Mouse (Mus musculus): ENCODE measurements around the gene En1. TPM values are rescaled to one million over a fixed set of nuclear protein-coding genes. Genes with fewer than 3 reads are reported as not detected.

En1 gene
- polyA plus RNA-seq, 2 experiments, result 0.01 TPM; not detected in 1

GRCm38 (mm10) chr1:120604431-120605142 is 2.4 kb downstream of the En1 start:
- TF ChIP-seq EP300 (IDR thresholded peaks at IDR 0.05; ENCODE audit: low read depth), result no peak
- no peak for TF ChIP-seq CTCF (IDR thresholded peaks at IDR 0.05; ENCODE audit: low read depth)
- 4% methylated on average over 30 of the region's 30 CpGs for WGBS (ENCODE audit: insufficient replicate concordance)
- no peak overlapping the region for H3K9ac ChIP-seq (replicated peaks)
- no peak overlapping the region for H3K4me3 ChIP-seq (ENCODE audit: insufficient read depth in 1 of 2, low read depth in 2 of 2, low read length in 2 of 2)
- H3K9me3 ChIP-seq (ENCODE audit: control insufficient read depth, low read length), result no peaks in the 10 kb centered on the region
- no peak overlapping the region for H3K27ac ChIP-seq
- no peaks in the 10 kb centered on the region for H3K4me1 ChIP-seq (replicated peaks; ENCODE audit: control insufficient read depth in 2 of 2, insufficient read depth in 2 of 2, low read length in 1 of 2)
- no peaks in the 10 kb centered on the region for H3K36me3 ChIP-seq (replicated peaks; ENCODE audit: control insufficient read depth, insufficient read depth, low read depth)
- no peak overlapping the region for H3K4me2 ChIP-seq (ENCODE audit: low read depth)
- peaks cover 96% of the 10 kb centered on the region for H3K27me3 ChIP-seq (ENCODE audit: control insufficient read depth, insufficient read depth, low read length)
- DNase-seq (ENCODE audit: low read depth in 3 of 3, low spot score in 3 of 3) (no peak), ATAC-seq (ENCODE audit: insufficient read depth) (no peak)

DNA sequence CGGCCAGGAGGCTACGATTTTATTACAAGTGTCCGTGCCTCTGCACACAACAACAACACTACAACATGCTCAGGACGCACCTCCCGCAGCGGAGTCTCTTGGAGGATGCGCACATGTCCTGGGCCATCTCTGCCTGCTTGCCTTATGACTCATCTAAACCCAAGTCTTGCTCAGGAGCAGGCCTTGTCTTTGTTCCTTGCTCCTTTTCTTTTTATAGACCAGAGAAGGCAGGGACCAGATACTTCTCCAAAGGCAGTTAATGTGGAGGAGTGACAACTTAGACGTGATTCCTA is 2.9 kb downstream of the En1 start:
- Histone ChIP-seq H3K9ac (replicated peaks) (no peak overlapping the region), H3K27me3 (ENCODE audit: control insufficient read depth, insufficient read depth, low read length) (peaks cover 96% of the 10 kb centered on the region), H3K9me3 (ENCODE audit: control insufficient read depth, low read length) (no peaks in the 10 kb centered on the region), H3K4me1 (replicated peaks; ENCODE audit: control insufficient read depth in 2 of 2, insufficient read depth in 2 of 2, low read length in 1 of 2) (no peaks in the 10 kb centered on the region), H3K36me3 (replicated peaks; ENCODE audit: control insufficient read depth, insufficient read depth, low read depth) (no peaks in the 10 kb centered on the region), H3K4me3 (ENCODE audit: insufficient read depth in 1 of 2, low read depth in 2 of 2, low read length in 2 of 2) (no peak overlapping the region), H3K4me2 (ENCODE audit: low read depth) (no peak overlapping the region), H3K27ac (no peak overlapping the region)
- 3% methylated on average over 8 of the region's 8 CpGs for WGBS (ENCODE audit: insufficient replicate concordance)
- DNase-seq (ENCODE audit: low read depth in 3 of 3, low spot score in 3 of 3) (no peak), ATAC-seq (ENCODE audit: insufficient read depth) (no peak)
- TF ChIP-seq EP300 (IDR thresholded peaks at IDR 0.05; ENCODE audit: low read depth) (no peak), CTCF (IDR thresholded peaks at IDR 0.05; ENCODE audit: low read depth) (no peak)

DNA sequence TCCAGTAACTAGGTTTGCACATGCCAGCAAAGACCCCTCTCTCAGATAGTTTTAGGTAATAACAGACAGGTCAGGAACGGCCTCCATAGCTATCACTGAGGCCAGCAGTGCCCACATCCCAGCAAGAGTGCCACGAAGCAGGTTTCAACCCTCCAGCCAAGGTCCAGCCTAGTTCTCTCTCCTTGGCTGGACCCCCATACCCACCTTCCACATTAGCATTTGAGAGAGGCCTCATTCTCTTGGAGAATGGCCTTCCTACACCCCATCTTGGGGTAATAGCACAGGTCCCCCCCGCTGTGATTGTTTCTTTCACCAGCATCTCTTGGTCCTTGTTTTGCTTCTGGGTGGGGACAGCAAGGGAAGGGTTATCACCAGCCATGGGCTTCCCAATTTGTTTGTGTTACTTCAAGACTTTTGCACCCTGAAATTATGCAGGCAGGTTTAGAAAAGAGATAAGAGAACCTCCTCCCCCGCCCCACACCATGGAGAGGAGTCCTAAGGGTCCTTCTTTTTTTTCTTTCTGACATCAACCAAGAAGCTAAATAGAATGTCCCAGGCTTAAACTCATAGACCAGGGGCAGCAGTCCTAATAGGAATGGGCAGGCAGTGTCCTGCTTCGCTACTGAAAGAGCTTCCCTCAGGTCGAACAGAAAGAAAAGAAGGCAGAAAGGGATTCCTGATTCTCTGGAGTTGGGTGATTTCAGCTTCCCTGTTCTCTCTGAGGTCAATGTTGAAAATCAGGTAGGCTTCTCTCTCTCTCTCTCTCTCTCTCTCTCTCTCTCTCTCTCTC is 3.5 kb downstream of the En1 start:
- Histone ChIP-seq H3K9me3 (ENCODE audit: control insufficient read depth, low read length) (no peaks in the 10 kb centered on the region), H3K36me3 (replicated peaks; ENCODE audit: control insufficient read depth, insufficient read depth, low read depth) (no peaks in the 10 kb centered on the region), H3K9ac (replicated peaks) (no peak overlapping the region), H3K27me3 (ENCODE audit: control insufficient read depth, insufficient read depth, low read length) (peaks cover 94% of the 10 kb centered on the region), H3K4me2 (ENCODE audit: low read depth) (no peak overlapping the region), H3K27ac (no peak overlapping the region), H3K4me1 (replicated peaks; ENCODE audit: control insufficient read depth in 2 of 2, insufficient read depth in 2 of 2, low read length in 1 of 2) (no peaks in the 10 kb centered on the region), H3K4me3 (ENCODE audit: insufficient read depth in 1 of 2, low read depth in 2 of 2, low read length in 2 of 2) (no peak overlapping the region)
- TF ChIP-seq EP300 (IDR thresholded peaks at IDR 0.05; ENCODE audit: low read depth) (no peak), CTCF (IDR thresholded peaks at IDR 0.05; ENCODE audit: low read depth) (no peak)
- WGBS (ENCODE audit: insufficient replicate concordance), result 4% methylated on average over 6 of the region's 6 CpGs
- ATAC-seq (ENCODE audit: insufficient read depth) (no peak), DNase-seq (ENCODE audit: low read depth in 3 of 3, low spot score in 3 of 3) (no peak)

DNA sequence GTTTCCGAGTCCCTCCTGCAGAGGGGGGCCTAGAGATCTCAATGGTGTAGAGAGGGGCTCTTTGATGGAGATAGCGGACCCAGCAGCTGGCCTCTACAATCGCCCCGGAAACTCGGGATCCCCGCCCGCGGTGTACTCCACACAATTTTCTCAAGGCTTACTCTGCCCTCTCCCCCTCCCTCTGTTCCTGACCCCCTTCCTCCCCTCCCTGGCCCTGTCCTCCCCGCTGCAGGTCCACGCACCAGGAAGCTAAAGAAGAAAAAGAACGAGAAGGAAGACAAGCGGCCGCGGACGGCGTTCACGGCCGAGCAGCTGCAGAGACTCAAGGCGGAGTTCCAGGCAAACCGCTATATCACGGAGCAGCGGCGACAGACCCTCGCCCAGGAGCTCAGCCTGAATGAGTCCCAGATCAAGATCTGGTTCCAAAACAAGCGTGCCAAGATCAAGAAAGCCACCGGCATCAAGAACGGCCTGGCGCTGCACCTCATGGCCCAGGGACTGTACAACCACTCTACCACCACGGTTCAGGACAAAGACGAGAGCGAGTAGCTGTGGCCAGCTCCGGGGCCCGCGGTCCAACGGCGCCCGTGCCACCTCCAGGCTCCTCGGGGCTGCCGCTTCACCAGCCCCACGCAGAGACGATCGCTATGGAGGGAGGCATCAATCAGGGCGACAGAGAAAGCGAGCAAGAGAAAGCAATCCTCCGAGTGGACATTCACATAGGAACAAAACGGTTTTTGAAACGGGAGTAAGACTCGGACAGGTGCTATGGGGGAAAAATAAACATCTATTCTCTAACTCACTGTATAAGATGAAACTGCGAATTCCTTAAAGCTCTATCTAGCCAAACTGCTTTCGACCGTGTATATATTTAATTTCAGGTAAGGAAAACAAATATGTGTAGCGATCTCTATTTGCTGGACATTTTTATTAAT is 4.7 kb downstream of the En1 start:
- TF ChIP-seq EP300 (IDR thresholded peaks at IDR 0.05; ENCODE audit: low read depth), result no peak
- Histone ChIP-seq H3K9ac (replicated peaks) (no peak overlapping the region), H3K36me3 (replicated peaks; ENCODE audit: control insufficient read depth, insufficient read depth, low read depth) (no peaks in the 10 kb centered on the region), H3K4me2 (ENCODE audit: low read depth) (no peak overlapping the region), H3K4me1 (replicated peaks; ENCODE audit: control insufficient read depth in 2 of 2, insufficient read depth in 2 of 2, low read length in 1 of 2) (no peaks in the 10 kb centered on the region), H3K4me3 (ENCODE audit: insufficient read depth in 1 of 2, low read depth in 2 of 2, low read length in 2 of 2) (no peak overlapping the region), H3K27ac (no peak overlapping the region), H3K27me3 (ENCODE audit: control insufficient read depth, insufficient read depth, low read length) (peaks cover 95% of the 10 kb centered on the region), H3K9me3 (ENCODE audit: control insufficient read depth, low read length) (no peaks in the 10 kb centered on the region)
- DNase-seq (ENCODE audit: low read depth in 3 of 3, low spot score in 3 of 3), result no peak
- no peak for ATAC-seq (ENCODE audit: insufficient read depth)
- 2% methylated on average over 52 of the region's 52 CpGs for WGBS (ENCODE audit: insufficient replicate concordance)

Measured in liver, embryonic 14.5 days (tissue).